Mouse (Mus musculus) A20 (cell line): ENCODE measurements around the gene Nrxn1.

Experiments used
- DNase-seq: peaks from one replicate; pipeline ENCODE4 v3.0.0-alpha.2; 2011; ENCODE audit warnings: low read depth, low spot score

Nrxn1 gene

DNA sequence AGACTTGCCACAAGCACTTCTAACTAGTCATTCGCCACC, at the start of gene Nrxn1:
Nrxn1 (minus strand) TSS at position 30 of the 39 bp plus-strand sequence.
- no peak for DNase-seq

DNA sequence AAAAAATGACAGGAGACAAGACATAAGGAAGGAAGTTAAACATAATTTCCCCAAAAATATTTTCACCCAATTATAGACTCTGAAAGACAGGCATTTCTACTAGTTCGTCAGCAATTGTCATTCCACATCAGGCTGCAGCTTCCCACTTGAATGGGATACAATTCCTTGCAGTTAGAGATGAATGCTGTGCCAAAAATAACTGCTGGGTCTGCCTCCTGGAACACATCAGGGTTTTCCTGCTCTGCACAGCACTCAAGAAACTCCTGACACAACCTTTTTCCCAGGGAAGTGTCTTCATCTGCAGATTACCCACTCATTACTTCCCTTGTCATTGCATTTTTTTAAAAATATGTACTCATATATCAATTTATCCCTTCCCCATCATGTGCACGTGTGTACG, 44.0 kb upstream of the Nrxn1 start:
- no peak for DNase-seq

DNA sequence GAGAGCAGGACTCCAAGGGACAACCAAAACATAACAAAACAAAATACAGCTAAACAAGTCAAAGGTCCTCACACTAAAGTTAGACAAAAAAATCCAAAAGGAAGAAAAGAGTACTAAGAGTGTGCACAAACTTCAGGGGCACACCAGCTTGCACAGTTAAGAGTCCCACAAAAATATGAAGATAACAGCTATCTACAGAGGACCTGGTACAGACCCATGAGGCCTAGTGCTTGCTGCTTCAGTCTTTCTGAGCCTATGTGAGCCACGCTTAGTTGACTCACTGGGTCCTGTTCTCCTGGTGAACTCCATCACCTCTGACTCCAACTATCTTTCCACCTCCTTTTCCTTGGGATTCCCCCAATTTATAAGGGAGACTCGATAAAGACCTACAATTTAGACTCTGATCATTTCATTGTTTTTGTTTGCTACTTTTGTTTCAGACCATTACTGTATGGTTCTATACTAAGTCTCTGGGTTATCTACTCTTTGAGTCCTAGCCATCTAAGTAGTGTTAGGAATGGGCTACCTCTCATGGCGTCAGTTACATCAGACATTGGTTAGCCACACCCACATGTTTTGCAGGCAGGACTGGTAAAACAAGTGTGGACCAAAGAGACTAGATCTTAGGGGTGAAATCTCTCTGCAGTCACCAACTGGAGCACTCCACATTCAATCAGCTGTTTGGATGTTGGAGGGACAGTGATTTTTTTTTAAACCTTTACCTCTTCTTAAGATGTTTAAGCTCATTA, 20.2 kb upstream of the Nrxn1 start:
- no peak for DNase-seq

DNA sequence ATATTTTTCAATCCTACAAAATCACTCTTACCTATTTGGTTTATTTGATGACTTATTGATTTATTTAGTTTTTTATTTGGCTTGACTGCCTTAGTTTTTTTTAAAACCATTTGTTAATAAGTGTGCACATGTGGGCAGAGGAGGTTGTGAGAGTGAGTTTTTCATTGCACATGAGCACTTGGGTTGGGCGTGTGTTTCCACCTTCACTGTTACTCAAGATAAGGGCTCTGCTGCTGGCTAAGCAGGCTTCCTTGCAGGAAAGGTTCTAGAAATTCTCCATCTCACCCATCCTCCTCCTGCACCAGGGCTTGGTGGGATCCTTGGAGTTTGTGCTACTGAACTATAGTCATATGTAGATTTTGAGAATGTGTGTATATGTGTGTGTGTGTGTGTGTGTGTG, 19.2 kb upstream of the Nrxn1 start:
- no peak for DNase-seq

- no peak for DNase-seq
Measured at GRCm38 (mm10) chr17:91093081-91093875, 407 bp upstream of the Nrxn1 start.

- no peak for DNase-seq
Measured at GRCm38 (mm10) chr17:91092421-91093041, 340 bp downstream of the Nrxn1 start.

DNA sequence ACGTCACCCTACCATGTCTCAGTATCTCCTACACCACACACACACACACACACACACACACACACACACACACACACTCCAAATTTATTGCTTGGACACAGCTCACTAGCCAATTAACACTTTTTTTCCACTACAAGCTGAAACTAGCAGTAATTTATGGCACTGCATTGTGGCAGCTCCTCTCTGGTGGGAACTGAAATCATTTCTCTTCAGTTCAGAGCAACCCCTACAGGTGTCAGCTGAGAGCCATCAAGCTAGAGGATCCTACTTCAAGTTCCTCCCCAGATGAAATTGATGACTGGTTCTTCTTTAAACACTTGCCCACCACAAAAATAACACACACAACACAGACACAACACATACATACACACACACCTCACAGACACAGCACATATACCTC, 2.2 kb downstream of the Nrxn1 start:
- DNase-seq, result peak; percentile 10

DNA sequence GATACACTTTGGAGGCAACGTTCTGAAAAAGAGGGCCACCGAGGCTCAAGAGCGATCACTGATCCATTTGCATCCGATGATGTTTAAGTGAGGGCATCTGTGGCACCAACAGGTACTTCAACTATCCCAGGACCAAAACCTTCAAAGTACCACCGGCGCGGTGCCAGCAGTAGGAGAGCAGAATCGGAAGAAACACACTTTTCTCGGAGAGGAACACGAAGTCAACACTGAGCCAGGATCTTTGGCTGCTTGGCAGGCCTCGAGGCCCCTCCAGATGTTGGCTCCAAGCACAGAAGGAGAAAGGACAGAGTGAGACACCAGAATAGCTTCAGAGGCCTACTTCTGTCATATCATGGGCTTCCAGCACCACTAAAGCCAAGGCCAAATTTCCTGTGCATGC, 3.9 kb downstream of the Nrxn1 start:
- DNase-seq, result no peak

- DNase-seq, result no peak
Measured at GRCm38 (mm10) chr17:91088037-91088715, 4.7 kb downstream of the Nrxn1 start.

- no peak for DNase-seq
Measured at GRCm38 (mm10) chr17:91086412-91086811, 6.5 kb downstream of the Nrxn1 start.

DNA sequence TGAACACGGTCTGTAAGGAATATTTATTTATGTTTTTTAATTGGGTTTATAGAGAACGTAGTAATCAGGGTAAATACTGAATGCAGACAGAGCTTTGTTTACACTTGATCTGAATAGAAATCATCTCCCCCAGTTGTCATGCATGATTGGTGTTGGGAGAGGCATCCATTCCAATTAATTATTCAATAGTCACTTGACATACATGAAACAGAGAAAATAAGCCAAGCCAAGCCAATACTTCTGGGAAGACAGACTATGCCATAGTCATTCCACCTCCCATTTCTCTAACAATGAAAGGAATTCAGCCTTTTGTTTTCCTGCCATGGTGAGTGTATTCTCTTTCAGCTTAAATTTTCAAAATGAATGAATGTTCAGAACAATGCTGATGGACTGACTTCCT, 7.5 kb downstream of the Nrxn1 start:
- no peak for DNase-seq

- no peak for DNase-seq
Measured at GRCm38 (mm10) chr17:91079096-91079495, 13.8 kb downstream of the Nrxn1 start.

GRCm38 (mm10) chr17:91074780-91075179, 18.1 kb downstream of the Nrxn1 start:
- no peak for DNase-seq

GRCm38 (mm10) chr17:91033466-91033865, 59.4 kb downstream of the Nrxn1 start:
- no peak for DNase-seq

DNA sequence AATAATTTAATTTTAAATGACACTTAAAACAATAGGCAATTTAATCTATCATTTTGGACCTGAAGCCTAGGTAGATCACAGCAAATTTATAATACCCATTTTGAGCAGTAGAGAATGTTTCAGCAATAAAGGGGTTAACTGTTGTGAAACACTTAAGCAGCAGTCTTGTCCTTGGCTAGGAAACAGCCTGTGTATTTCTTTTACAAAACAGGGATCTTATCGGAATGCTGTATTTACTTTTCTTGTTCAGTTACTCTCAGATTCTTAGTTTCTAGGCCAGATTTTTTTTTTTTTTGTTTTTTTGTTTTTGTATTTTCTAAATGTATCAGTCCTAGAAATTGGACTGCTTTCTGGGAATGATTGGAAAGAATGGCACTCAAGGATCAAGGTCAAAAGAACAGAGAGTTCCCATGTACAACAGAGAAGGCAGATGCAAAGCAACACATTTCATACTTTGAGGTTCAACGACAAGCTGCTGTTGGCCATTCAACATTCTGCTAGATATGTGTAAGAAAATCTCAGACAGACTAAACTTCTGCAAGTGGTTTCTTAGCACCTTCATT, 67.7 kb downstream of the Nrxn1 start:
- no peak for DNase-seq

- no peak for DNase-seq
Measured at GRCm38 (mm10) chr17:91007385-91008089, 85.3 kb downstream of the Nrxn1 start.

DNA sequence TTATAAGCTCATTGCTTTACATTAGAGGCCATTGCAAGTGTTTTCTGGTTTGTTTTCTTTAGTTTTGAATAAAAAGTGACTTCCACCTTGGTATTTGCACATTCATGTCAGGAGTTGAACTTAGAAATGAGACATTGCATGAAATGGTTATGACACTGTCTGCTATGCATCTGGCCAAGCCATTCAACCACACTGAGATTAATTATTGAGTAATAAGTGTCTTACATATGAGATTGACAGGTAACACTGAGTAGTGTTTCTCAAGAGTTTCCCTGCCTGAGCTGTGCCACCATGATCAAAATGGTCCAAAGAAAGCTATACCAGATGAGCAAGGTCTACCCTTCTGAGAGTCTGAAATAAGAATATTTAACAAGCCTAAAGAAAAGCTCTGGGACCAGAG, 92.5 kb downstream of the Nrxn1 start:
- DNase-seq, result no peak

DNA sequence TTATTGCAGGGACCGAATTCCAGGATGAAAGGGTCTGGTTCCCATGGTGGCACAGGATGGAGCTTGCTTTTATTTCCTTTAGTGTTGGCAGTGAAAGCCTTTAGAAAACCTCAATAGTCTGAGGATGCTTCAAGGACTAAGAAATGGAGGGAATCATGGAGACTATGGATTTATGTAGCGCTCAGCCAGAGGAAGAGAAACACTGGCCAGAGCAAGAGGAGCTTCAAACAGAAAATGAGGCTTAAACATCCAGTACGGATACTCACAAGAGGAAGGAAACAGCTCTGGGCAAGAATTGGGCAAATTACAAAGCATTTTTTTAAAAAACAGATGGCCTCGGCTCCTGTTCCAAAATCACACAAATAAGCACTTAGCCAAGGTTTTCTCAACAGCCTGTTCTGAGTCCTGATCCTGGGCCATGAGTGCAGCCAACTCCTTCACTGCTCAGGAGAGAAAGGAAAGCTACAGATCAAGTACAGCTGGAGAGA, 93.2 kb downstream of the Nrxn1 start:
- no peak for DNase-seq

DNA sequence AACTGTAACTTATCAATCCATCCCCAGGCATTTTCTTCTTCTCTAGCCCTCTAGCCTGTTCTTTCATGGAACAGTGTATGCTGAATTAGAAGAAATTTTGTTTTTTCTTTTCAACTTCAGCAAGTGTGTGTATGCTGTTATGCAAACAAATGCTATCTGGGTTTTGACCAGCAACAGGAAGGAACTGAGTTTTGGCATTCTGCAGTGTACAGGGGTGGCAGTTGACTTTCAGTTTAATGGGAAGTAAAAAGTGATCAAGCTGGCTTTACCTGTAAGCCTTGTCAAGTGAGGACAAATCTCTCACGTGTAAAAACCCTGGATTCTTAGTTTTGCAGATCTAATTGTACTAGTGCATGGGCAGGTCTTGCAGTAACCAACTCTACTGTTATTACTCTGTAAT, 95.2 kb downstream of the Nrxn1 start:
- DNase-seq, result peak; percentile 6

- peak; percentile 16 for DNase-seq
Measured at GRCm38 (mm10) chr17:90995436-90995835, 97.4 kb downstream of the Nrxn1 start.

GRCm38 (mm10) chr17:90994247-90994646, 98.6 kb downstream of the Nrxn1 start:
- DNase-seq, result no peak

GRCm38 (mm10) chr17:90990747-90991146, 102.1 kb downstream of the Nrxn1 start:
- DNase-seq, result no peak
